Mouse (Mus musculus): ENCODE measurements at regions not wholly inside any gene's neighbourhood (a gene's known extent, or its start where the extent isn't known, plus 50 kb on each side); places are given as distances from the start of the nearest gene placed in this dataset.

GRCm38 (mm10) chr2:161339327-161340001, 230.6 kb upstream of the Chd6 start:
- no peak for DNase-seq

GRCm38 (mm10) chr2:161338953-161339326, 230.1 kb upstream of the Chd6 start:
- DNase-seq: no peak

GRCm38 (mm10) chr2:161332653-161333052, 223.8 kb upstream of the Chd6 start:
- DNase-seq: peak; percentile 36

GRCm38 (mm10) chr2:161331850-161332365, 223.0 kb upstream of the Chd6 start:
- no peak for DNase-seq

- DNase-seq: no peak
Observed at GRCm38 (mm10) chr2:161302796-161303195, 193.9 kb upstream of the Chd6 start.

- DNase-seq: no peak
Observed at GRCm38 (mm10) chr2:161268861-161269413, 160.1 kb upstream of the Chd6 start.

- no peak for DNase-seq
Observed at GRCm38 (mm10) chr2:161266476-161266875, 157.6 kb upstream of the Chd6 start.

- peak; percentile 26 for DNase-seq
Observed at GRCm38 (mm10) chr2:161265211-161265610, 156.3 kb upstream of the Chd6 start.

- no peak for DNase-seq
Observed at GRCm38 (mm10) chr2:161252761-161253160, 143.9 kb upstream of the Chd6 start.

GRCm38 (mm10) chr2:161241665-161242064, 132.8 kb upstream of the Chd6 start:
- DNase-seq: no peak

GRCm38 (mm10) chr2:161237280-161237819, 128.5 kb upstream of the Chd6 start:
- DNase-seq: no peak

- DNase-seq: no peak
Observed at GRCm38 (mm10) chr2:161233155-161233741, 124.4 kb upstream of the Chd6 start.

- DNase-seq: no peak
Observed at GRCm38 (mm10) chr2:161231405-161231804, 122.5 kb upstream of the Chd6 start.

- DNase-seq: no peak
Observed at GRCm38 (mm10) chr2:161215736-161216135, 106.9 kb upstream of the Chd6 start.

GRCm38 (mm10) chr2:161214681-161215458, 106.0 kb upstream of the Chd6 start:
- DNase-seq: peak; percentile 54

- no peak for DNase-seq
Observed at GRCm38 (mm10) chr2:161212322-161212882, 103.5 kb upstream of the Chd6 start.

GRCm38 (mm10) chr2:161196713-161197372, 88.0 kb upstream of the Chd6 start:
- no peak for DNase-seq

GRCm38 (mm10) chr2:161187516-161187915, 78.6 kb upstream of the Chd6 start:
- DNase-seq: no peak

GRCm38 (mm10) chr2:161185122-161185521, 76.2 kb upstream of the Chd6 start:
- DNase-seq: no peak

GRCm38 (mm10) chr2:161177355-161178021, 68.6 kb upstream of the Chd6 start:
- DNase-seq: peak; percentile 85

GRCm38 (mm10) chr2:161166681-161167080, 57.8 kb upstream of the Chd6 start:
- no peak for DNase-seq

GRCm38 (mm10) chr2:161165495-161165894, 56.6 kb upstream of the Chd6 start:
- no peak for DNase-seq

Measured in kidney, adult 11 months (tissue).